Mouse (Mus musculus) forebrain, embryonic 16.5 days (tissue): ENCODE results near the gene Gprc5b. TPM values are rescaled to one million over a fixed set of nuclear protein-coding genes. Genes with fewer than 3 reads are reported as not detected.

Experiments used
- ATAC-seq: fragments of 200-750 bp; cut with Nextera tagmentation; 2 replicates; pipeline ENCODE4 v1.8.0; 2017; ENCODE audit warnings: mild to moderate bottlenecking, moderate library complexity
- H3K27ac ChIP-seq: fragments of 300-500 bp; sonication (generic); 2 replicates; pipeline ENCODE4 v1.5.1; 2014; ENCODE audit warnings: low read length, control low read depth
- H3K27me3 ChIP-seq: fragments of 300-500 bp; sonication (generic); replicated peaks from 2 replicates; pipeline ENCODE4 v1.6.1; 2014; ENCODE audit warnings: low read length; ENCODE audit not compliant: control insufficient read depth, insufficient read depth
- H3K36me3 ChIP-seq: fragments of 300-500 bp; sonication (generic); 2 replicates; pipeline ENCODE4 v1.6.1; 2014; ENCODE audit not compliant: control insufficient read depth, insufficient read depth
- H3K4me1 ChIP-seq: fragments of 300-500 bp; sonication (generic); replicated peaks from 2 replicates; pipeline ENCODE4 v1.6.1; 2014; ENCODE audit warnings: low read length; ENCODE audit not compliant: control insufficient read depth, insufficient read depth
- H3K4me2 ChIP-seq: fragments of 300-500 bp; sonication (generic); 2 replicates; pipeline ENCODE4 v1.6.1; 2014; ENCODE audit warnings: mild to moderate bottlenecking, low read length, control low read depth
- H3K4me3 ChIP-seq: fragments of 300-500 bp; sonication (generic); replicated peaks from 2 replicates; pipeline ENCODE4 v1.5.1; 2014; ENCODE audit warnings: mild to moderate bottlenecking, low read length, control low read depth
- H3K9ac ChIP-seq: fragments of 300-500 bp; sonication (generic); replicated peaks from 2 replicates; pipeline ENCODE4 v1.6.1; 2014; ENCODE audit warnings: low read depth, low read length, control low read depth
- H3K9me3 ChIP-seq: fragments of 300-500 bp; sonication (generic); 2 replicates; pipeline ENCODE4 v1.6.1; 2016; ENCODE audit warnings: low read length; ENCODE audit not compliant: control insufficient read depth
- WGBS: fragments of 180-500 bp; shearing (Covaris S2); extraction: QIAGEN DNeasy Blood & Tissue Kit; methylation state at CpG from one replicate; pipeline ENCODE4 v1.1.7; 2014; 5-methylcytosine and 5-hydroxymethylcytosine counted together
- polyA plus RNA-seq: library from polyadenylated mRNA; unstranded; fragments of >200 nt; fragmentation: Nextera tagmentation; extraction: Ambion mirVana; gene quantifications from 2 replicates; pipeline ENCODE4 v1.2.1, GENCODE M21; 2015

Gene Gprc5b
- polyA plus RNA-seq, 1 experiment from 2014 or later: 6.2 TPM

- H3K27ac ChIP-seq: no peak overlapping the region
- no peak overlapping the region for H3K4me3 ChIP-seq
- H3K9me3 ChIP-seq: no peaks in the 10 kb centered on the region
- H3K4me2 ChIP-seq: no peak overlapping the region
- no peak overlapping the region for H3K9ac ChIP-seq
- WGBS: 27% methylated on average over 2 of the region's 2 CpGs
- no peaks in the 10 kb centered on the region for H3K27me3 ChIP-seq
- no peaks in the 10 kb centered on the region for H3K36me3 ChIP-seq
- 0 out of 2 replicates have a peak, but pooled peaks cover 4% of the 10 kb centered on the region for H3K4me1 ChIP-seq
- no peak for ATAC-seq
These were observed 50.1 kb downstream of the Gprc5b start for GRCm38 (mm10) chr7:118944884-118945283.

GRCm38 (mm10) chr7:118943170-118943569 lies 51.8 kb downstream of the Gprc5b start:
- ATAC-seq: no peak
- no peaks in the 10 kb centered on the region for H3K9me3 ChIP-seq
- no peaks in the 10 kb centered on the region for H3K27me3 ChIP-seq
- H3K4me2 ChIP-seq: no peak overlapping the region
- no peak overlapping the region for H3K4me3 ChIP-seq
- no peaks in the 10 kb centered on the region for H3K36me3 ChIP-seq
- H3K4me1 ChIP-seq: no peaks in the 10 kb centered on the region
- no peak overlapping the region for H3K27ac ChIP-seq
- WGBS: 61% methylated on average over 7 of the region's 7 CpGs
- no peak overlapping the region for H3K9ac ChIP-seq

GRCm38 (mm10) chr7:118942297-118942696 lies 52.7 kb downstream of the Gprc5b start:
- H3K36me3 ChIP-seq: no peaks in the 10 kb centered on the region
- H3K4me3 ChIP-seq: no peak overlapping the region
- no peaks in the 10 kb centered on the region for H3K4me1 ChIP-seq
- no peak overlapping the region for H3K27ac ChIP-seq
- no peak for ATAC-seq
- H3K9me3 ChIP-seq: no peaks in the 10 kb centered on the region
- WGBS: 72% methylated on average over 3 of the region's 3 CpGs
- no peak overlapping the region for H3K4me2 ChIP-seq
- no peaks in the 10 kb centered on the region for H3K27me3 ChIP-seq
- H3K9ac ChIP-seq: no peak overlapping the region

GRCm38 (mm10) chr7:118937469-118938387 lies 57.3 kb downstream of the Gprc5b start:
- Histone ChIP-seq H3K9me3 (no peaks in the 10 kb centered on the region), H3K4me3 (no peak overlapping the region), H3K36me3 (no peaks in the 10 kb centered on the region), H3K4me2 (no peak overlapping the region), H3K27ac (no peak overlapping the region), H3K4me1 (no peaks in the 10 kb centered on the region), H3K9ac (no peak overlapping the region), H3K27me3 (no peaks in the 10 kb centered on the region)
- no peak for ATAC-seq
- 75% methylated on average over 11 of the region's 11 CpGs for WGBS

GRCm38 (mm10) chr7:118936844-118937243 lies 58.2 kb downstream of the Gprc5b start:
- Histone ChIP-seq H3K4me3 (no peak overlapping the region), H3K9ac (no peak overlapping the region), H3K36me3 (no peaks in the 10 kb centered on the region), H3K9me3 (no peaks in the 10 kb centered on the region), H3K4me1 (no peaks in the 10 kb centered on the region), H3K27ac (no peak overlapping the region), H3K4me2 (no peak overlapping the region), H3K27me3 (no peaks in the 10 kb centered on the region)
- ATAC-seq: no peak
- 4% methylated on average over 4 of the region's 4 CpGs for WGBS

- Histone ChIP-seq H3K4me2 (no peak overlapping the region), H3K27me3 (no peaks in the 10 kb centered on the region), H3K9me3 (no peaks in the 10 kb centered on the region), H3K4me1 (no peaks in the 10 kb centered on the region), H3K9ac (no peak overlapping the region), H3K27ac (no peak overlapping the region), H3K36me3 (no peaks in the 10 kb centered on the region), H3K4me3 (no peak overlapping the region)
- no peak for ATAC-seq
- 78% methylated on average over 2 of the region's 2 CpGs for WGBS
These were observed 59.7 kb downstream of the Gprc5b start for GRCm38 (mm10) chr7:118935306-118935705.

GRCm38 (mm10) chr7:118931502-118932395 lies 63.3 kb downstream of the Gprc5b start:
- no peak overlapping the region for H3K27ac ChIP-seq
- WGBS: 75% methylated on average over 17 of the region's 17 CpGs
- no peaks in the 10 kb centered on the region for H3K9me3 ChIP-seq
- ATAC-seq: no peak
- H3K4me3 ChIP-seq: no peak overlapping the region
- no peaks in the 10 kb centered on the region; the same call in 1 of the 2 replicates for H3K4me1 ChIP-seq
- no peak overlapping the region for H3K4me2 ChIP-seq
- no peak overlapping the region for H3K9ac ChIP-seq
- H3K36me3 ChIP-seq: no peaks in the 10 kb centered on the region
- no peaks in the 10 kb centered on the region for H3K27me3 ChIP-seq

GRCm38 (mm10) chr7:118929601-118930311 lies 65.3 kb downstream of the Gprc5b start:
- Histone ChIP-seq H3K27me3 (no peaks in the 10 kb centered on the region), H3K9me3 (no peaks in the 10 kb centered on the region), H3K27ac (no peak overlapping the region), H3K4me1 (no peaks in the 10 kb centered on the region; the same call in 1 of the 2 replicates), H3K4me2 (no peak overlapping the region), H3K9ac (no peak overlapping the region), H3K4me3 (no peak overlapping the region), H3K36me3 (no peaks in the 10 kb centered on the region)
- 48% methylated on average over 16 of the region's 16 CpGs for WGBS
- ATAC-seq: peak; percentile 45; the same call in 1 of the 2 replicates
